Mouse (Mus musculus): ENCODE measurements around the gene Pde6c. TPM values are rescaled to one million over a fixed set of nuclear protein-coding genes. Genes with fewer than 3 reads are reported as not detected.

Gene Pde6c
- polyA plus RNA-seq (2016; fragmentation: Nextera tagmentation; extraction: Ambion mirVana), result not detected in 2 replicates

DNA sequence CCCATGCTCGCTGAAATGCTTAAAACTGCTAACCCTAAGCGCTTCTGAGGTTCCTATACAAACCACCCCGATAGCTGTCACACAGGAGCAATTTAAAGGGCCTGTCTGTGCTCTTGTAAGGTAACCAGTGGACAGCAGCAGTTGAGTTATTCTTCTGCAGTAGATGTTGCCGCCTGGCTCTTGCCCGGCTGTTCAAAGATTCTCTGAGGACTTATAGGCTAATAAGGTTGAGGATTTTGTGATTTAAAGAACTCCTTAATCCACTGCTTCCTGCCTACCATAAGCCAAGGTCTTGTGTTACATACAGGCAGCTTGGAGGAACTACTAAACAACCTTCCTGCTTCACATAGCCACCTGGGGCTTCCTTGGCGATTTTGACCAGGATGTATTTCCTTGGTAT is at the start of gene Pde6c:
Gene Pde6c, plus strand, starts transcription at position 301 of the 400 bp plus-strand sequence.
- Histone ChIP-seq H3K36me3 (no peaks in the 10 kb centered on the region), H3K27ac (no peak within 1 kb of the TSS), H3K4me1 (replicated peaks) (0 out of 2 replicates have a peak, but pooled peaks cover 4% of the 10 kb centered on the region), H3K4me3 (no peak within 1 kb of the TSS), H3K9me3 (no peaks in the 10 kb centered on the region), H3K27me3 (ENCODE audit: insufficient read depth, poor library complexity, severe bottlenecking) (no peaks in the 10 kb centered on the region)
- DNase-seq (ENCODE audit: low spot score), result no peak
- WGBS, result 85% methylated on average over 6 of the region's 6 CpGs

- no peak for DNase-seq (ENCODE audit: low spot score)
- H3K27me3 ChIP-seq (ENCODE audit: insufficient read depth, poor library complexity, severe bottlenecking), result 0 out of 2 replicates have a peak, but pooled peaks cover 3% of the 10 kb centered on the region
- WGBS, result 78% methylated on average over 5 of the region's 5 CpGs
These were observed 49.6 kb upstream of the Pde6c start for GRCm38 (mm10) chr19:38082931-38083525.

GRCm38 (mm10) chr19:38085841-38086240 is 46.7 kb upstream of the Pde6c start:
- Histone ChIP-seq H3K4me1 (replicated peaks) (no peaks in the 10 kb centered on the region), H3K4me3 (no peak overlapping the region), H3K27me3 (ENCODE audit: insufficient read depth, poor library complexity, severe bottlenecking) (0 out of 2 replicates have a peak, but pooled peaks cover 3% of the 10 kb centered on the region), H3K27ac (no peak overlapping the region), H3K36me3 (no peaks in the 10 kb centered on the region), H3K9me3 (no peaks in the 10 kb centered on the region)
- DNase-seq (ENCODE audit: low spot score), result no peak
- WGBS, result 88% methylated on average over 4 of the region's 4 CpGs

More at GRCm38 (mm10) chr19:38082931-38083525, 49.6 kb upstream of the Pde6c start:
- Histone ChIP-seq H3K4me1 (replicated peaks) (no peaks in the 10 kb centered on the region), H3K27ac (no peak overlapping the region), H3K9me3 (no peaks in the 10 kb centered on the region), H3K36me3 (no peaks in the 10 kb centered on the region), H3K4me3 (no peak overlapping the region)

GRCm38 (mm10) chr19:38086948-38087551 is 45.5 kb upstream of the Pde6c start:
- Histone ChIP-seq H3K4me3 (no peak overlapping the region), H3K27ac (no peak overlapping the region), H3K27me3 (ENCODE audit: insufficient read depth, poor library complexity, severe bottlenecking) (0 out of 2 replicates have a peak, but pooled peaks cover 3% of the 10 kb centered on the region), H3K9me3 (no peaks in the 10 kb centered on the region), H3K36me3 (no peaks in the 10 kb centered on the region), H3K4me1 (replicated peaks) (peaks cover 6% of the 10 kb centered on the region; the same call in 1 of the 2 replicates)
- DNase-seq (ENCODE audit: low spot score), result peak; percentile 7
- WGBS, result 68% methylated on average over 11 of the region's 11 CpGs

DNA sequence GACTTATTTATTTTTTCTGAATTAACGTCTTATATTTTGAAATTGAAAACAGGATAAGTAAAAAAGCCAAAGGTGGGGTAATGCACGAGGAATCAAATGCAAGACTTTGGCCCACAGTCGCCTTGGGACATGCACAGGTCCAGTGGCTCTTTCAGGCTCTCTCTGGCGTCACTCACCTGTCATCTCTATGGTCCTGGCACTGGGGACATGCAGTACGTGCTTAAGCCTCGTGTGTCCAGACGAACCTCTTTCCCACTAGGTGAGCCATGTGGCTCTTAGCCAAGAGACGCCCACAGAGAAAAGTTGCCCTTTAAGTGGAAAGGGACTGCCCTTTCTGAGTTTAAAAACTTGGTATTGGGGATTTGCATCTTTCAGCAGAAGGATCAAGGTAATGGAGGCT is 43.2 kb upstream of the Pde6c start:
- H3K4me1 ChIP-seq (replicated peaks), result peaks cover 6% of the 10 kb centered on the region; the same call in 1 of the 2 replicates

GRCm38 (mm10) chr19:38091512-38091985 is 41.0 kb upstream of the Pde6c start:
- Histone ChIP-seq H3K9me3 (no peaks in the 10 kb centered on the region), H3K27ac (no peak overlapping the region), H3K27me3 (ENCODE audit: insufficient read depth, poor library complexity, severe bottlenecking) (peaks cover 31% of the 10 kb centered on the region), H3K4me3 (no peak overlapping the region), H3K36me3 (no peaks in the 10 kb centered on the region), H3K4me1 (replicated peaks) (peaks cover 6% of the 10 kb centered on the region)
- 55% methylated on average over 4 of the region's 4 CpGs for WGBS
- no peak for DNase-seq (ENCODE audit: low spot score)

More for the DNA sequence above, 43.2 kb upstream of the Pde6c start:
- no peak overlapping the region for H3K4me3 ChIP-seq
- no peaks in the 10 kb centered on the region for H3K9me3 ChIP-seq
- peaks cover 13% of the 10 kb centered on the region; the same call in 1 of the 2 replicates for H3K27me3 ChIP-seq (ENCODE audit: insufficient read depth, poor library complexity, severe bottlenecking)
- H3K27ac ChIP-seq, result no peak overlapping the region
- DNase-seq (ENCODE audit: low spot score), result no peak
- no peaks in the 10 kb centered on the region for H3K36me3 ChIP-seq
- WGBS, result 89% methylated on average over 8 of the region's 8 CpGs

GRCm38 (mm10) chr19:38096231-38096630 is 36.4 kb upstream of the Pde6c start:
- no peak overlapping the region for H3K4me3 ChIP-seq
- 8% methylated on average over 4 of the region's 4 CpGs for WGBS
- DNase-seq (ENCODE audit: low spot score), result no peak
- peaks cover 65% of the 10 kb centered on the region for H3K27me3 ChIP-seq (ENCODE audit: insufficient read depth, poor library complexity, severe bottlenecking)
- H3K4me1 ChIP-seq (replicated peaks), result peaks cover 19% of the 10 kb centered on the region
- no peaks in the 10 kb centered on the region for H3K9me3 ChIP-seq
- H3K27ac ChIP-seq, result no peak overlapping the region
- no peaks in the 10 kb centered on the region for H3K36me3 ChIP-seq

DNA sequence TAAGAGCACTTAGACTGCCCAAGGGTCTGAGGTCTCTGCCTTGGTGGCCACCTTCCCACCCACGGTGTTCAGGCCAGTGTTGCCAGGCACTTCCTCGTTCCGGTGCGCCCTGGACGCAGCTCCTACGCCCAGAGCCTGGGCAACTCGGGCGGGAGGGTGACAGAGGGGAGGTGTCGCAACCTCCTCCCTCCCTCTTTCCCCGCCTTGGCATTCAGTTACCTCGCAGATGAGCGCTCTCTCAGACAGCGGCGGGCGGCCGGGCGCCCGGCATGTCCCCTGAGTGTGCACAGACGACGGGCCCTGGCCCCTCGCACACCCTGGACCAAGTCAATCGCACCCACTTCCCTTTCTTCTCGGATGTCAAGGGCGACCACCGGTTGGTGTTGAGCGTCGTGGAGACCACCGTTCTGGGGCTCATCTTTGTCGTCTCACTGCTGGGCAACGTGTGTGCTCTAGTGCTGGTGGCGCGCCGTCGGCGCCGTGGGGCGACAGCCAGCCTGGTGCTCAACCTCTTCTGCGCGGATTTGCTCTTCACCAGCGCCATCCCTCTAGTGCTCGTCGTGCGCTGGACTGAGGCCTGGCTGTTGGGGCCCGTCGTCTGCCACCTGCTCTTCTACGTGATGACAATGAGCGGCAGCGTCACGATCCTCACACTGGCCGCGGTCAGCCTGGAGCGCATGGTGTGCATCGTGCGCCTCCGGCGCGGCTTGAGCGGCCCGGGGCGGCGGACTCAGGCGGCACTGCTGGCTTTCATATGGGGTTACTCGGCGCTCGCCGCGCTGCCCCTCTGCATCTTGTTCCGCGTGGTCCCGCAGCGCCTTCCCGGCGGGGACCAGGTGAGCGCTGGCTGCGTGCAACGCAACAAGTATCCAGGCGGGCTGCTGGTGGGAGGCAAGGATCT is 35.5 kb upstream of the Pde6c start, which contains the start of gene Ffar4:
Gene Ffar4, plus strand, starts transcription at position 214 of the 901 bp plus-strand sequence.
- WGBS, result 1% methylated on average over 77 of the region's 77 CpGs
- peaks cover 67% of the 10 kb centered on the region for H3K27me3 ChIP-seq (ENCODE audit: insufficient read depth, poor library complexity, severe bottlenecking)

GRCm38 (mm10) chr19:38107871-38108270 is 24.7 kb upstream of the Pde6c start:
- 91% methylated on average over 4 of the region's 4 CpGs for WGBS
- no peak overlapping the region for H3K4me3 ChIP-seq
- H3K27ac ChIP-seq, result no peak overlapping the region
- H3K27me3 ChIP-seq (ENCODE audit: insufficient read depth, poor library complexity, severe bottlenecking), result no peaks in the 10 kb centered on the region
- no peaks in the 10 kb centered on the region for H3K4me1 ChIP-seq (replicated peaks)
- DNase-seq (ENCODE audit: low spot score), result no peak
- H3K9me3 ChIP-seq, result no peaks in the 10 kb centered on the region
- H3K36me3 ChIP-seq, result no peaks in the 10 kb centered on the region

More for the DNA sequence above, 35.5 kb upstream of the Pde6c start, which contains the start of gene Ffar4:
- Histone ChIP-seq H3K4me3 (peak within 1 kb of the TSS; percentile 49), H3K9me3 (no peaks in the 10 kb centered on the region), H3K4me1 (replicated peaks) (peaks cover 14% of the 10 kb centered on the region), H3K36me3 (no peaks in the 10 kb centered on the region), H3K27ac (no peak within 1 kb of the TSS)
- DNase-seq (ENCODE audit: low spot score), result peak; percentile 51

DNA sequence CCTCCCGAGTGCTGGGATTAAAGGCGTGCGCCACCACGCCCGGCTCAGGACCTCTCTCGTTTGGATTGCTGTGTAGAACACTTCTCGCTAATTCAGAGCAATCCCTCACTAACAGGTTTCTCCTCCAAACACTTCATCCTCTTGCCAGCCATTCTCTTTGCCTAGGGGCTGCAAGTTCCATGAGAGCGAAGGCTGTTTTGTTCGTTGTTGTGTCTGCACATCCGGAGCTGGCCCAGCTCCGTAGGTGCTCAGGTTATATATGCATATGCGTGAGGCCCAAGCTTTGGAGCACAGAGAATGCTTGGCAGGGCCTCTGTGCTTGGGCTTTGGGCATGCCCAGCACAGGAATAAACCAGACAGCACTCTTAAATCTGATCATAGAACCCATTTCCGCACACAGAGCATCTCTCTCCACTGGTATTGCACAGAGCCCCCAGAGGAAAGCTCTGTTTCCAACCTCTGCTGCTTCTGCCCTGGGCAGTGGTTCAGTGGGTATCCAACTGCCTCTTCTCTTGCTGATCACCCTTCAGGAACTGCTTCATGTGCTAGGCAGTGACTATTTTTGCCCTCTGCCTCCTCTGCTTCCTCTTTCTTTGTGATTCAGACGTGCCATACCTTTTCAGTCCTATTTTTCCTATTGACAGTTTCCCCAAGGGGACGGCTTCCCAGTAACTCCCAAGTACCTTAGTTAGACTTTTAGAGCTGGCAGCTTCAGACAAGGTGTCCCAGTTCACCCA is 22.9 kb upstream of the Pde6c start:
- Histone ChIP-seq H3K27ac (no peak overlapping the region), H3K4me3 (no peak overlapping the region), H3K36me3 (no peaks in the 10 kb centered on the region), H3K27me3 (ENCODE audit: insufficient read depth, poor library complexity, severe bottlenecking) (no peaks in the 10 kb centered on the region), H3K4me1 (replicated peaks) (no peaks in the 10 kb centered on the region), H3K9me3 (no peaks in the 10 kb centered on the region)
- no peak for DNase-seq (ENCODE audit: low spot score)
- WGBS, result 92% methylated on average over 15 of the region's 15 CpGs

DNA sequence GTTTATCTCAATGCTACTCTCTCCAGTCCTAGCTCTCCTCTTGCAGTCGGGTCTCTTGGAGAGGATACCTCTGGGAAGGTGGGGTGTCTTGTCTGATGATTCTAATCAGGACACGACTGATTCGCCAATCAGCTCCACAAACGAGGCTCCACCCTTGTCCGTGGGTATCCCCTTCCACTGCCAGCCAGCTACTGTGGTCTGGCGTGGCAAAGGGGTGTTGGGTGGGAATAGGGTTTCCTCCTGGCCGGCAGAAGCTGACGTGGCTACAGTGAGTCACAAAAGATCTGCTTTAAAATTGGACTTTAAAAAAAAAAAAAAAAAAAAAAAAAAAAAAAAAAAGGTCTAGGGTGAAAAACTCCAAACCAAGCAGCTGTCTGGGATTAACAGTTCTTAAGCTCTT is 21.5 kb upstream of the Pde6c start:
- no peaks in the 10 kb centered on the region for H3K9me3 ChIP-seq
- no peaks in the 10 kb centered on the region for H3K36me3 ChIP-seq
- no peak for DNase-seq (ENCODE audit: low spot score)
- WGBS, result 87% methylated on average over 8 of the region's 8 CpGs
- no peaks in the 10 kb centered on the region for H3K27me3 ChIP-seq (ENCODE audit: insufficient read depth, poor library complexity, severe bottlenecking)
- H3K4me1 ChIP-seq (replicated peaks), result no peaks in the 10 kb centered on the region
- H3K27ac ChIP-seq, result no peak overlapping the region
- no peak overlapping the region for H3K4me3 ChIP-seq

DNA sequence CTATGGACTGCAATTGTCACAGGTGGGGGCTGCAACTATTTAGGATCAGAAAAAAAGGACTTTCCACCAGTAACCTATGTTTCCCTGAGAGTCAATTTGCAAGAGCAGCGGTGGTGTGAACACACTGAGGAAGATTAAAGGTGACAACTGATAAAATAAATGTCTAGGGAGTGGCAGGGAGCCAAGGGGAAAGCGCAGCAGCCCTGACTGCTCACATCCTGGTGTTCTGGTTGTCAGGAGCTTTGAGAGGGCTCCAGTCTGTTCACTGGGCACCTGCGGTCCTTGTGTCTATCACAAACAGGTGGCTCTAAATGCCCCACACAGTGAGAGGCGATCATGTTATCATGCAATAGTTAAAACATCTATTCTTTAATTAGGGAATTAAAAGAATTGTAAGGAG is 20.0 kb upstream of the Pde6c start:
- no peak overlapping the region for H3K27ac ChIP-seq
- DNase-seq (ENCODE audit: low spot score), result no peak
- no peaks in the 10 kb centered on the region for H3K36me3 ChIP-seq
- H3K4me1 ChIP-seq (replicated peaks), result no peaks in the 10 kb centered on the region
- no peaks in the 10 kb centered on the region for H3K27me3 ChIP-seq (ENCODE audit: insufficient read depth, poor library complexity, severe bottlenecking)
- H3K9me3 ChIP-seq, result no peaks in the 10 kb centered on the region
- no peak overlapping the region for H3K4me3 ChIP-seq
- 53% methylated on average over 4 of the region's 4 CpGs for WGBS

Measured in hindbrain, embryonic 10.5 days (tissue).